Mouse (Mus musculus) heart, postnatal 0 days (tissue): ENCODE data around the gene Clta.

Experiments used
- CTCF ChIP-seq: IDR thresholded peaks from 2 replicates; pipeline ENCODE4 v1.5.1; 2016; ENCODE audit warnings: antibody characterized with exemption, control low read depth, low read depth
- EP300 ChIP-seq: IDR thresholded peaks from 2 replicates; pipeline ENCODE4 v1.6.1; 2016; ENCODE audit warnings: antibody characterized with exemption, low read depth

- TF ChIP-seq CTCF (no peak), EP300 (no peak)
Measured at GRCm38 (mm10) chr4:43965856-43966535, 38.3 kb upstream of the Clta start.
